Mouse (Mus musculus): ENCODE results near the gene Thnsl2. TPM values are rescaled to one million over a fixed set of nuclear protein-coding genes. Genes with fewer than 3 reads are reported as not detected.

Gene Thnsl2
- polyA plus RNA-seq, 1 experiment from 2014 or later = 25.7 TPM

DNA sequence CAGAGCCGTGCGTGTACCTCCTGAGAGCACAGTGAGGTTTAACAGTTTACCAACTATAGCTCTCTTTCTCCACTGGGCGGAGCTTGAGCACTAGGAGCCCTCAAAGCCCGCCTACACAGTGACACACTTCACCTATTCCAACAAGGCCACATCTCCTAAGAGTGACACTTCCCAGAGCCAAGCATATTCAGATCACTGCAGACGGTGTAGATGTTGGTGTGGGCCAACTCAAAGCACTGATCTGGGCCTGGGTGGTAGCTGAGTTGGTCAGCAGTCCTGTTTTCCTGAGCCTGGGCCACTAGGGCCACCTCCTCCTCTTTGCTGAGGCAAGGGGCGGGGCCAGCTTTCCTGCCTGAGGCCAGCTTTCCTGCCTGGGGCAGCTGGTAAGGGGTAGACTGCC, 20.2 kb upstream of the Thnsl2 start:
- H3K9ac ChIP-seq (ENCODE audit: low read depth, low read length) = no peak overlapping the region
- 38% methylated on average over 6 of the region's 6 CpGs for WGBS
- no peaks in the 10 kb centered on the region for H3K4me1 ChIP-seq (ENCODE audit: control insufficient read depth, insufficient read depth, low read length)
- peak; percentile 69 for ATAC-seq (ENCODE audit: low FRiP score, low TSS enrichment)
- H3K27me3 ChIP-seq (ENCODE audit: control insufficient read depth, insufficient read depth, low read length) = no peaks in the 10 kb centered on the region
- no peaks in the 10 kb centered on the region for H3K9me3 ChIP-seq (ENCODE audit: control insufficient read depth, low read length)
- no peak overlapping the region for H3K4me3 ChIP-seq (ENCODE audit: low read length)
- no peak overlapping the region for H3K27ac ChIP-seq (ENCODE audit: low read depth, low read length)
- H3K36me3 ChIP-seq (ENCODE audit: control insufficient read depth, insufficient read depth, low read length) = no peaks in the 10 kb centered on the region
- H3K4me2 ChIP-seq (replicated peaks; ENCODE audit: low read depth, low read length) = no peak overlapping the region

DNA sequence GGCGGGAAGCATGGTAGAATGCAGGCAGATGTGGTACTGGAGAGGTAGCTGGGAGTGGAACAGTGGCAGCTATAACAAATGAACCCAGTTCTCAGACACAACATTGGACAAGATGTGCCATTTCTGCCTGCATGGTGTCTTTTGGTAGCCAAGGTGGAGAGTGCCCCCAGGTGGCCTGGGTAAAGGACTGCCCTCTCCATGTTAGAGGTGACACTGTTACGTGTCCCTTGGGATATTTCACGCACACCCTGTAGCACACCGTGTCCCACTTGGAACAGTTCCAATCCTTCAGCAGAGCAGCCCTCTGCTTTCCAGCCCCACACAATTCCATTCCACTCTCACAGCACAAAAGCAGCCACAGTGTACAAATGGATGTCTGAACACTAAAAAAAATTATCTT, 18.0 kb upstream of the Thnsl2 start:
- Histone ChIP-seq H3K4me2 (replicated peaks; ENCODE audit: low read depth, low read length) (no peak overlapping the region), H3K36me3 (ENCODE audit: control insufficient read depth, insufficient read depth, low read length) (no peaks in the 10 kb centered on the region)
- WGBS = 63% methylated on average over 4 of the region's 4 CpGs

DNA sequence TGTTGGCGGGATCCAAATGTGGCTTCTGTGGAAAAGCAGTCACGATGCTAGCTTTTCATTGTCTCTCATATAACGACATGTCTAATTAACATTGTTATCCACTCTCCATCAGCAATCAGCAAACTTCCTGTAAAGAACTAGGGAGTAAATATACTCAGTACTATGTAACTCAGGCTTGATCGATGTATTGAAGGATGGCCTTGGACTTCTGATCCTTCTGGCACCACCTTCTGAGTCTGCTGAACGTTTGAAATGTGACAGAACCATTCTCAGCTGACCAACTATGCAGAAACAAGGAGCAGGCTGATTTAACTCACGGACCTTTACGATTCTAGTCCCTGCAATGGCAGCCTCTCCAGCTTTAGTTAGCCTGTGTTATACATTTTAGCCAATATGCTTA, 17.1 kb upstream of the Thnsl2 start:
- no peak overlapping the region for H3K9ac ChIP-seq (ENCODE audit: low read depth, low read length)
- 63% methylated on average over 7 of the region's 7 CpGs for WGBS
- H3K4me1 ChIP-seq (ENCODE audit: control insufficient read depth, insufficient read depth, low read length) = no peaks in the 10 kb centered on the region
- H3K27ac ChIP-seq (ENCODE audit: low read depth, low read length) = no peak overlapping the region
- no peaks in the 10 kb centered on the region for H3K36me3 ChIP-seq (ENCODE audit: control insufficient read depth, insufficient read depth, low read length)
- no peak overlapping the region for H3K4me3 ChIP-seq (ENCODE audit: low read length)
- H3K27me3 ChIP-seq (ENCODE audit: control insufficient read depth, insufficient read depth, low read length) = no peaks in the 10 kb centered on the region
- H3K4me2 ChIP-seq (replicated peaks; ENCODE audit: low read depth, low read length) = no peak overlapping the region
- no peaks in the 10 kb centered on the region for H3K9me3 ChIP-seq (ENCODE audit: control insufficient read depth, low read length)
- no peak for ATAC-seq (ENCODE audit: low FRiP score, low TSS enrichment)

More for the DNA sequence above, 18.0 kb upstream of the Thnsl2 start:
- no peak overlapping the region for H3K9ac ChIP-seq (ENCODE audit: low read depth, low read length)
- no peak overlapping the region for H3K4me3 ChIP-seq (ENCODE audit: low read length)
- no peaks in the 10 kb centered on the region for H3K4me1 ChIP-seq (ENCODE audit: control insufficient read depth, insufficient read depth, low read length)
- no peaks in the 10 kb centered on the region for H3K27me3 ChIP-seq (ENCODE audit: control insufficient read depth, insufficient read depth, low read length)
- H3K27ac ChIP-seq (ENCODE audit: low read depth, low read length) = no peak overlapping the region
- no peak for ATAC-seq (ENCODE audit: low FRiP score, low TSS enrichment)
- no peaks in the 10 kb centered on the region for H3K9me3 ChIP-seq (ENCODE audit: control insufficient read depth, low read length)

DNA sequence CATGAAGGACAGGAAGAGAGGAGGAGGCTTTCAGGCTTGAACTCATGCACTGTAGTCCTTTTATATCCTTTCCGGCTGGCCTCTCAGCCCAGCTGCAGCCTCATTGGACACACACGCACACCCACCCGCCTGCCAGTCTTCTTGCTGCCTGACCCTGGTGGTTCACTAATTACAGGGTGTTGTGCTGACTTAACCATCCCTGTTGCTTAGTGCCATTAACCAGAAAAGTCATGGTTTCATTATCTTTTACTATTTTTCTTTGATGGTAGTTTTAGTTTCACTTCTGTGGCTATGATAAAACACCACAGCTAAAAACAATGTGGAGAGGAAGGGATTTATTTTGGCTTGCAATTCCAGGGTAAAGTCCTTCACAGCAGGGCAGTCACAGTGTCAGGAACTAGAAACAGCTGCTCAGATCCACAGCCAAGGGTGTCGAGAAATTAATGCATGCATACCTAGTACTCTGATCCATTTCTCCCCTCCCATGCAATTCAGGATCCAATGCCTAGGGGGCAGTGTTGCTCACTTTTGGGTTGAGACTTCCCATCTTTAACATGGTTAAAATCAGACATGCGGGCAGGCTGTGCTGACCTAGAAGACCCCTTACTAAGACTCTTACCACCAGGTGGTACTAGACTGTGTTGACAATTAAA, 12.6 kb upstream of the Thnsl2 start:
- H3K4me1 ChIP-seq (ENCODE audit: control insufficient read depth, insufficient read depth, low read length) = no peaks in the 10 kb centered on the region
- H3K36me3 ChIP-seq (ENCODE audit: control insufficient read depth, insufficient read depth, low read length) = no peaks in the 10 kb centered on the region
- H3K27ac ChIP-seq (ENCODE audit: low read depth, low read length) = no peak overlapping the region
- no peaks in the 10 kb centered on the region for H3K27me3 ChIP-seq (ENCODE audit: control insufficient read depth, insufficient read depth, low read length)
- no peak for ATAC-seq (ENCODE audit: low FRiP score, low TSS enrichment)
- H3K9ac ChIP-seq (ENCODE audit: low read depth, low read length) = no peak overlapping the region
- WGBS = 77% methylated on average over 5 of the region's 5 CpGs
- no peak overlapping the region for H3K4me3 ChIP-seq (ENCODE audit: low read length)
- no peak overlapping the region for H3K4me2 ChIP-seq (replicated peaks; ENCODE audit: low read depth, low read length)
- no peaks in the 10 kb centered on the region for H3K9me3 ChIP-seq (ENCODE audit: control insufficient read depth, low read length)

DNA sequence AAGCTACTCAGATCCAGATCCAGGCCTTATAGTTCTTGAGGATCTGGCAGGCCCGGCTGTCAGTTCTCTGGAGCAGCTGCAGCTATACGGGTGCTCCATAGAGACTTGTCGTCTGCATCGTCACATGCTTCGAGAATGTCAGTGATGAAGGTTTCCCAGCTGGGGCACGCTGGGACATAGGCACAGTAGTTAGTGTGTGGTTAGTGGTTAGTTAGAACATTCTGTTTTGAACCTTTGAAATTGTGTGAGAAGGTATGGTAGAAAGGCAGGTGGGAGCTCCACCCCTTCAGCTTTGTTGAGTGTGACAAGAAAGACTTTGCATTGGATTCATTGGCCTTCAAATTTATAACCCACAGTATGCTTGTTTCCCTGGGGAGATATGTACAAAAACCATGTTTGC, 10.6 kb upstream of the Thnsl2 start:
- Histone ChIP-seq H3K4me1 (ENCODE audit: control insufficient read depth, insufficient read depth, low read length) (no peaks in the 10 kb centered on the region), H3K27ac (ENCODE audit: low read depth, low read length) (no peak overlapping the region), H3K9ac (ENCODE audit: low read depth, low read length) (no peak overlapping the region), H3K36me3 (ENCODE audit: control insufficient read depth, insufficient read depth, low read length) (no peaks in the 10 kb centered on the region), H3K4me3 (ENCODE audit: low read length) (no peak overlapping the region), H3K9me3 (ENCODE audit: control insufficient read depth, low read length) (no peaks in the 10 kb centered on the region), H3K4me2 (replicated peaks; ENCODE audit: low read depth, low read length) (no peak overlapping the region), H3K27me3 (ENCODE audit: control insufficient read depth, insufficient read depth, low read length) (no peaks in the 10 kb centered on the region)
- 89% methylated on average over 6 of the region's 6 CpGs for WGBS
- ATAC-seq (ENCODE audit: low FRiP score, low TSS enrichment) = no peak

DNA sequence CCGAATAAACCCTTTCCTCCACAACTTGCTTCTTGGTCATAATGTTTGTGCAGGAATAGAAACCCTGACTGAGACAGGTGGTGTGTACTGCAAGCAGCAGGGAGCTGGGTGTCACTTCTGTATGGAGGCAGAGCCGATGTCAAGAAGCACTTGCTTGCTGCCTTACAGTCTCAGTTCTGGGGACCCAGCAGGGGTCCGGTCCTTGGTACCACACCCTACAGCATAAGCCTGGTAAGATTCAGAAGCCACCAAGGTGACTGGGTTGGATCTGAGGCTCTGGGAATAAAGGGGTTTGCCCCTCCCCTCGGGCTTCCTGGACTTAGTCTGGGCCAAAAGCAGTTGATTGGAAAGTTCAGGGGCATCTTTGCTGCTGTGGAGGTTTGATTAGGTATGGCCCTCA, 9.2 kb upstream of the Thnsl2 start:
- H3K27me3 ChIP-seq (ENCODE audit: control insufficient read depth, insufficient read depth, low read length) = no peaks in the 10 kb centered on the region
- WGBS = 90% methylated on average over 4 of the region's 4 CpGs
- no peaks in the 10 kb centered on the region for H3K36me3 ChIP-seq (ENCODE audit: control insufficient read depth, insufficient read depth, low read length)
- ATAC-seq (ENCODE audit: low FRiP score, low TSS enrichment) = no peak
- H3K4me3 ChIP-seq (ENCODE audit: low read length) = no peak overlapping the region
- H3K4me2 ChIP-seq (replicated peaks; ENCODE audit: low read depth, low read length) = no peak overlapping the region
- H3K9ac ChIP-seq (ENCODE audit: low read depth, low read length) = no peak overlapping the region
- no peak overlapping the region for H3K27ac ChIP-seq (ENCODE audit: low read depth, low read length)
- H3K4me1 ChIP-seq (ENCODE audit: control insufficient read depth, insufficient read depth, low read length) = no peaks in the 10 kb centered on the region
- H3K9me3 ChIP-seq (ENCODE audit: control insufficient read depth, low read length) = no peaks in the 10 kb centered on the region

DNA sequence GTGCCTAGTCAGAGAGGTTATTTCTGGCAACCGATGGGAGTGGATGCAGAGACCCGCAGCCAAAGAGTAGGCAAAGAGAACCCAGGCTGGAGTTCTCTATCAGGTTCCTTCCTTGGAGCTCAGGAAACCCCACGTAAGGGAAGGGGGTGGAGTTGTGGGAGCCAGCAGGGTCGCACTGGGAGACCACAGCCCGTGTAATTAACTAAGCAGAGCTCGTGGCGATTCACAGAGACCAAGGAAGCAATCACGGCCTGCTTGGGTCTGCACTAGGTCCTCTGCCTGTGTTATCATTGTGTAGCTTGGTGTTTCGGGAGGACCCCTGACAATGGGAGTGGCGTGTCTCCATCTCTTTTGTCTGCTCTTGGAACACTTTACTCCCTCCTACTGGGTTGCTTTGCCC, 6.9 kb upstream of the Thnsl2 start:
- WGBS = 52% methylated on average over 10 of the region's 10 CpGs

DNA sequence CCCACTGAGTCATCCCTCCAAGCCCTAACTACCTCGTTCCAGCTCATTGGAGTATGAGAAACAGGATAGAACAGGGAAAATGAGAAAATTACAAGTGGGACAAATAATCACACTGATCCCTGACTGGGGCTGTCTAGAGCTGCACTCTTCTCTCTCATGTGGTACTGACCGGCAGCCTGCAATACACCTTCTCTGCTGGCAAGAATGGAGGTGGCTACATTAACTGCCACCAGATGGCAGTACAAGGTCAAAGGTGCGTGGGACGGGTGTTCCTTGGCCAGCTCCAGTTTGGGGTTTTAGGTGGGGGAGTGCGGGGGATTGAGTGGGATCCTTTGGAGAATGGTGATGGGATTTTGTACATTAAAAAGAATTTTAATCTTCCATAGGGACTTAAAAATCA, 5.3 kb upstream of the Thnsl2 start:
- H3K27ac ChIP-seq (ENCODE audit: low read depth, low read length) = no peak overlapping the region
- no peak overlapping the region for H3K4me2 ChIP-seq (replicated peaks; ENCODE audit: low read depth, low read length)
- peak; percentile 65 for ATAC-seq (ENCODE audit: low FRiP score, low TSS enrichment)
- no peaks in the 10 kb centered on the region for H3K36me3 ChIP-seq (ENCODE audit: control insufficient read depth, insufficient read depth, low read length)
- H3K4me3 ChIP-seq (ENCODE audit: low read length) = no peak overlapping the region
- no peaks in the 10 kb centered on the region for H3K9me3 ChIP-seq (ENCODE audit: control insufficient read depth, low read length)
- WGBS = 9% methylated on average over 5 of the region's 5 CpGs
- 0 out of 2 replicates have a peak, but pooled peaks cover 3% of the 10 kb centered on the region for H3K4me1 ChIP-seq (ENCODE audit: control insufficient read depth, insufficient read depth, low read length)
- no peaks in the 10 kb centered on the region for H3K27me3 ChIP-seq (ENCODE audit: control insufficient read depth, insufficient read depth, low read length)
- H3K9ac ChIP-seq (ENCODE audit: low read depth, low read length) = no peak overlapping the region

More for the DNA sequence above, 6.9 kb upstream of the Thnsl2 start:
- H3K4me2 ChIP-seq (replicated peaks; ENCODE audit: low read depth, low read length) = no peak overlapping the region
- H3K9me3 ChIP-seq (ENCODE audit: control insufficient read depth, low read length) = no peaks in the 10 kb centered on the region
- H3K27ac ChIP-seq (ENCODE audit: low read depth, low read length) = no peak overlapping the region
- no peak overlapping the region for H3K9ac ChIP-seq (ENCODE audit: low read depth, low read length)
- no peaks in the 10 kb centered on the region for H3K4me1 ChIP-seq (ENCODE audit: control insufficient read depth, insufficient read depth, low read length)
- H3K4me3 ChIP-seq (ENCODE audit: low read length) = no peak overlapping the region
- ATAC-seq (ENCODE audit: low FRiP score, low TSS enrichment) = no peak
- no peaks in the 10 kb centered on the region for H3K27me3 ChIP-seq (ENCODE audit: control insufficient read depth, insufficient read depth, low read length)
- H3K36me3 ChIP-seq (ENCODE audit: control insufficient read depth, insufficient read depth, low read length) = no peaks in the 10 kb centered on the region

DNA sequence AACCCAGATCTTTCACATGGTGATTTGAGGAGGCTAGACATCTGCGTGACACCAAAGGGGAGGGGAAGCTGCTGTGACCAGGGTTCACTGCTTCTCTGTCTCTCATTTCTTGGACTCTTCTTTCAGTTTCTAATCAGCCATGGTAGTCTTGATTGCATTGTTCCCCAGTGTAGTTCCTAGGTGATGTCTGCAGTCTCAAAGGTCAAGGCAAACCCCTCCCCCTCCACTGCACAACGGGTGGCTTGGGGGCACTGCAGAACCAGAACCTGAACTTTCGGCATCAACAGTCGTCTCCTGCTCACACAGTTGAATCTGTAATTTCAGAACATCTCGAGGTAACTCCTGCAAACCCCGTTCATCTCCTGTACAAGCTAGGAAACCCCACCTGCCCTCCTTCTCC, 4.1 kb upstream of the Thnsl2 start:
- no peak overlapping the region for H3K9ac ChIP-seq (ENCODE audit: low read depth, low read length)
- no peak for ATAC-seq (ENCODE audit: low FRiP score, low TSS enrichment)
- no peak overlapping the region for H3K27ac ChIP-seq (ENCODE audit: low read depth, low read length)
- no peaks in the 10 kb centered on the region for H3K27me3 ChIP-seq (ENCODE audit: control insufficient read depth, insufficient read depth, low read length)
- no peak overlapping the region for H3K4me3 ChIP-seq (ENCODE audit: low read length)
- no peaks in the 10 kb centered on the region for H3K9me3 ChIP-seq (ENCODE audit: control insufficient read depth, low read length)
- peaks cover 3% of the 10 kb centered on the region for H3K4me1 ChIP-seq (ENCODE audit: control insufficient read depth, insufficient read depth, low read length)
- H3K36me3 ChIP-seq (ENCODE audit: control insufficient read depth, insufficient read depth, low read length) = no peaks in the 10 kb centered on the region
- no peak overlapping the region for H3K4me2 ChIP-seq (replicated peaks; ENCODE audit: low read depth, low read length)
- WGBS = 49% methylated on average over 6 of the region's 6 CpGs
